Mouse (Mus musculus) embryonic facial prominence, embryonic 15.5 days (tissue): ENCODE data around the gene Dip2c. TPM values are rescaled to one million over a fixed set of nuclear protein-coding genes. Genes with fewer than 3 reads are reported as not detected.
A peak's percentile ranks its signal among the peaks of the same experiment; 100 is the strongest.

Experiments used
- ATAC-seq: fragments of 200-750 bp; cut with Nextera tagmentation; 2 replicates; pipeline ENCODE4 v1.8.0; 2017; ENCODE audit warnings: low read depth, moderate TSS enrichment; ENCODE audit not compliant: insufficient number of reproducible peaks, low FRiP score, low TSS enrichment
- H3K27ac ChIP-seq: fragments of 300-500 bp; sonication (generic); replicated peaks from 2 replicates; pipeline ENCODE4 v1.5.1; 2015; ENCODE audit warnings: mild to moderate bottlenecking, inconsistent platforms
- H3K27me3 ChIP-seq: fragments of 300-500 bp; sonication (generic); 2 replicates; pipeline ENCODE4 v1.6.1; 2015; ENCODE audit warnings: inconsistent platforms
- H3K36me3 ChIP-seq: fragments of 300-500 bp; sonication (generic); 2 replicates; pipeline ENCODE4 v1.6.1; 2015; ENCODE audit warnings: mild to moderate bottlenecking, inconsistent platforms
- H3K4me1 ChIP-seq: fragments of 300-500 bp; sonication (generic); 2 replicates; pipeline ENCODE4 v1.6.1; 2015; ENCODE audit warnings: inconsistent platforms
- H3K4me2 ChIP-seq: fragments of 300-500 bp; sonication (generic); replicated peaks from 2 replicates; pipeline ENCODE4 v1.6.1; 2015; ENCODE audit warnings: mild to moderate bottlenecking, inconsistent platforms
- H3K4me3 ChIP-seq: fragments of 300-500 bp; sonication (generic); replicated peaks from 2 replicates; pipeline ENCODE4 v1.5.1; 2015; ENCODE audit warnings: mild to moderate bottlenecking, inconsistent platforms
- H3K9ac ChIP-seq: fragments of 300-500 bp; sonication (generic); 2 replicates; pipeline ENCODE4 v1.6.1; 2015; ENCODE audit warnings: inconsistent platforms
- H3K9me3 ChIP-seq: fragments of 300-500 bp; sonication (generic); replicated peaks from 2 replicates; pipeline ENCODE4 v1.6.1; 2016; ENCODE audit warnings: inconsistent platforms
- WGBS: fragments of 180-500 bp; shearing (Covaris S2); methylation state at CpG from one replicate; pipeline ENCODE4 v1.1.7; 2015; 5-methylcytosine and 5-hydroxymethylcytosine counted together
- polyA plus RNA-seq: library from polyadenylated mRNA; unstranded; fragments of >200 nt; fragmentation: Nextera tagmentation; extraction: Ambion mirVana; gene quantifications from 2 replicates; pipeline ENCODE4 v1.2.1, GENCODE M21; 2015

Dip2c gene
- polyA plus RNA-seq, 1 experiment from 2014 or later, result 6.3 TPM

GRCm38 (mm10) chr13:9454426-9455177 is 178.3 kb downstream of the Dip2c start:
- Histone ChIP-seq H3K4me3 (no peak overlapping the region), H3K9me3 (no peaks in the 10 kb centered on the region), H3K27me3 (no peaks in the 10 kb centered on the region), H3K4me1 (no peaks in the 10 kb centered on the region; the same call in 1 of the 2 replicates), H3K9ac (no peak overlapping the region), H3K36me3 (no peaks in the 10 kb centered on the region), H3K4me2 (no peak overlapping the region), H3K27ac (no peak overlapping the region)
- 52% methylated on average over 4 of the region's 4 CpGs for WGBS
- no peak for ATAC-seq

GRCm38 (mm10) chr13:9455979-9456378 is 179.7 kb downstream of the Dip2c start:
- WGBS, result 49% methylated on average over 1 of the region's 1 CpGs
- no peak overlapping the region for H3K4me3 ChIP-seq
- no peaks in the 10 kb centered on the region; the same call in 1 of the 2 replicates for H3K4me1 ChIP-seq
- no peak overlapping the region for H3K4me2 ChIP-seq
- no peaks in the 10 kb centered on the region for H3K27me3 ChIP-seq
- H3K36me3 ChIP-seq, result no peaks in the 10 kb centered on the region
- H3K9me3 ChIP-seq, result no peaks in the 10 kb centered on the region
- H3K27ac ChIP-seq, result no peak overlapping the region
- no peak for ATAC-seq
- no peak overlapping the region for H3K9ac ChIP-seq

GRCm38 (mm10) chr13:9457420-9458308 is 181.3 kb downstream of the Dip2c start:
- WGBS, result 84% methylated on average over 8 of the region's 8 CpGs
- Histone ChIP-seq H3K4me3 (no peak overlapping the region), H3K9ac (no peak overlapping the region), H3K27me3 (no peaks in the 10 kb centered on the region), H3K36me3 (no peaks in the 10 kb centered on the region), H3K9me3 (no peaks in the 10 kb centered on the region), H3K27ac (no peak overlapping the region), H3K4me2 (no peak overlapping the region), H3K4me1 (no peaks in the 10 kb centered on the region)
- ATAC-seq, result no peak

DNA sequence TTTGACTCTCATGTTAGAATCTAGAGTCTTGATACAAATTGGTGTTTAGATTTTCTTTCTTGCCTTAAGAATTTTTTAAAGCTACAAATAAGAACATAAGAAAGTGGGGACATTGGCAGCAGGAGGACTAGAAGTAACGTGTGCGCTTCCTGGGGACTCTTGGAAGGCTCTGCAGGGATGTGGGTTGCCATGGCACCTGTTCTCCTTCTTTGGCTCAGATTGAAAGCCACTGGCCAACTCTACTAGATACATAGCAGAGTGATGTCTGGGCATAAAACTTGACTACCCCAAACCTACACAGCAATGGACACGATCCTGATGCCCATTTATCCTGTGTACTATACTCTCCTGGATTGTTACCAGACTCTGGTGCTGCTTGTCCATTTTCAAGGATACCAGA is 188.1 kb downstream of the Dip2c start:
- 95% methylated on average over 3 of the region's 3 CpGs for WGBS
- Histone ChIP-seq H3K4me1 (no peaks in the 10 kb centered on the region), H3K9me3 (no peaks in the 10 kb centered on the region), H3K27me3 (no peaks in the 10 kb centered on the region), H3K4me3 (no peak overlapping the region), H3K4me2 (no peak overlapping the region), H3K27ac (no peak overlapping the region), H3K36me3 (no peaks in the 10 kb centered on the region), H3K9ac (no peak overlapping the region)
- ATAC-seq, result no peak

DNA sequence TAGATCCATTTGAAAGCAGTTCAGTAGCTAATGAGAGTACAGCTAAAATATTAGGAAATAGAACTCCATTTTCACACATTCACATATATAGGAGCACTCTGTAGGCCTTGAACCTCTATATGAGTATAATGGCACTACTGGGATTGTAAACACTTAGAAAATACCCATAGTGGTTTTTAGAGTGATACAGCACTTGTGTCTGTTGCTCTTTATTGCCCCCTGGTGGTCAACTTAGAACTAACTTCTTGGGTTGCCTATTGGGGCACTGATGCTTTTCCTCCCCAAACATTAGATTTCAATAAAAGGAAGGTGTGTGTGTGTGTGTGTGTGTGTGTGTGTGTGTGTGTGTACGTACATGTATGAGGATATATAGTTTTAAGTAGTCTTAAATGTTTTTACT is 190.9 kb downstream of the Dip2c start:
- Histone ChIP-seq H3K4me3 (no peak overlapping the region), H3K36me3 (no peaks in the 10 kb centered on the region), H3K27ac (no peak overlapping the region), H3K4me1 (no peaks in the 10 kb centered on the region), H3K27me3 (no peaks in the 10 kb centered on the region), H3K4me2 (no peak overlapping the region), H3K9ac (no peak overlapping the region), H3K9me3 (no peaks in the 10 kb centered on the region)
- ATAC-seq, result no peak
- 41% methylated on average over 1 of the region's 1 CpGs for WGBS

- Histone ChIP-seq H3K9ac (no peak overlapping the region), H3K27ac (no peak overlapping the region), H3K9me3 (no peaks in the 10 kb centered on the region), H3K4me1 (no peaks in the 10 kb centered on the region), H3K27me3 (no peaks in the 10 kb centered on the region), H3K36me3 (no peaks in the 10 kb centered on the region), H3K4me3 (no peak overlapping the region), H3K4me2 (no peak overlapping the region)
- WGBS, result 58% methylated on average over 1 of the region's 1 CpGs
- no peak for ATAC-seq
These were observed 197.1 kb downstream of the Dip2c start for GRCm38 (mm10) chr13:9473383-9473782.

- H3K27me3 ChIP-seq, result no peaks in the 10 kb centered on the region
- H3K4me2 ChIP-seq, result no peak overlapping the region
- H3K27ac ChIP-seq, result no peak overlapping the region
- 75% methylated on average over 1 of the region's 1 CpGs for WGBS
- no peaks in the 10 kb centered on the region for H3K4me1 ChIP-seq
- no peak overlapping the region for H3K4me3 ChIP-seq
- ATAC-seq, result no peak
- no peaks in the 10 kb centered on the region for H3K36me3 ChIP-seq
- no peaks in the 10 kb centered on the region for H3K9me3 ChIP-seq
- H3K9ac ChIP-seq, result no peak overlapping the region
These were observed 205.4 kb downstream of the Dip2c start for GRCm38 (mm10) chr13:9481722-9482121.

GRCm38 (mm10) chr13:9489696-9490095 is 213.4 kb downstream of the Dip2c start:
- no peak overlapping the region for H3K9ac ChIP-seq
- H3K4me1 ChIP-seq, result no peaks in the 10 kb centered on the region; the same call in 1 of the 2 replicates
- H3K9me3 ChIP-seq, result no peaks in the 10 kb centered on the region
- 83% methylated on average over 3 of the region's 3 CpGs for WGBS
- no peak overlapping the region for H3K27ac ChIP-seq
- H3K4me3 ChIP-seq, result no peak overlapping the region
- no peak for ATAC-seq
- H3K4me2 ChIP-seq, result no peak overlapping the region
- no peaks in the 10 kb centered on the region for H3K27me3 ChIP-seq
- H3K36me3 ChIP-seq, result no peaks in the 10 kb centered on the region

DNA sequence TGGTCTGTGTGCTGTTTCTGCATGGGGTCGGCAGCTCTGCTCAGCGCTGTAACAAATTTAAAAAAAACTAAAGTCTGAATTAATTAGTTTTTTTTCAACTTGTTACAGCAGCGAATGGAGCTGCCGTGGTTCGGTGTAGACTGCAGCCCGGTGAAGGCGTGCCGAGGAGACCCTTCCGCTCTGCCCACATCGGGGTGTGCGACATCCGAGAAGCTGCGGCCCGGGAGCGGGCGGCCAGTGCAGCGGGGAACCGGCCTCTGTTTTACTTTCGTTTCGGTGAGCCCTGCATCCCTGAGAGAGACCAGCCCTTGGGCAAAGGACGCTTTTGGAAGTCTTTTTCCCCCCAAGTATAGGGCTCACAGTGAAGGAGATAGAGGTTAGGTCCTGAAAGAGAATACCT is 218.4 kb downstream of the Dip2c start:
- ATAC-seq, result no peak
- WGBS, result 61% methylated on average over 21 of the region's 21 CpGs
- no peak overlapping the region for H3K9ac ChIP-seq

DNA sequence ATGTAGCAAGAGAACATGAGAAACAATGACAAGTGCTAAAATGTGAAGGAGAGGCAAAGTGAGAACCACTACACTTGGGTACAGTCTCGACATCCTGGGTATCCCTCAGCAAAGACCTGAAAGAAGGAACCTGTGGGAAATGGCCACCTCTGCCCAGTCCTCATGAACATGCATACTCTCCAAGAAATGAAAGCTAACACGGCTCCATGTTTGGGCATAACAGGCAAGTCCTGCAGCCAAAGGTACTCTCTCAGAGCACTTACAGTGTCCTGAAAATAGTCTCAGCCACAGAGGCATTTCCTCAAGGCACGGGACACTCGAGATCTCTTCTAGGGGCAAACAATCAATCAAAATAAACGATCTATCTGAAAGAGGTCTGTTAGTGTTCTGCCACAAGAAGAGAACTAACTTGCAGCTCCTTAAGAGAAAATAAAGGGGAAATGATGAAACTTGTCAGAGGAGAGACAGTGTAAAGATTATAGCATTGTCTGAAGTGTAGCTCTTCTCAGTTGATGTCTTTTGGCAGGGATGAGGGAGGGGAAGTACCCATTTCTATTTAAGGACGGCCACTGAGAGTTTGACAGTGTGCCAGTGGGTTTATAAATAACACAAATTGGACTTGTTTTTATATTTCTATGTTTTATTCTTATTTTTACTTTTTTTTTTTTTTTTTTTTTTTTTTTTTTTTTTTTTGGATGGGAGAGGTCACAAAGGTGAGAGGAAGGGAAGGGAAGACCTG is 228.0 kb downstream of the Dip2c start:
- H3K9me3 ChIP-seq, result no peaks in the 10 kb centered on the region
- no peaks in the 10 kb centered on the region for H3K27me3 ChIP-seq
- H3K36me3 ChIP-seq, result no peaks in the 10 kb centered on the region
- no peak for ATAC-seq
- no peaks in the 10 kb centered on the region for H3K4me1 ChIP-seq
- H3K9ac ChIP-seq, result no peak overlapping the region
- 62% methylated on average over 6 of the region's 6 CpGs for WGBS
- H3K4me2 ChIP-seq, result no peak overlapping the region
- H3K4me3 ChIP-seq, result no peak overlapping the region
- H3K27ac ChIP-seq, result no peak overlapping the region

More for the DNA sequence above, 218.4 kb downstream of the Dip2c start:
- Histone ChIP-seq H3K4me3 (peak overlapping the region; percentile 29), H3K27me3 (no peaks in the 10 kb centered on the region), H3K27ac (no peak overlapping the region), H3K4me1 (no peaks in the 10 kb centered on the region; the same call in 1 of the 2 replicates), H3K36me3 (no peaks in the 10 kb centered on the region), H3K4me2 (peak overlapping the region; percentile 35), H3K9me3 (no peaks in the 10 kb centered on the region)

- Histone ChIP-seq H3K27me3 (no peaks in the 10 kb centered on the region), H3K36me3 (no peaks in the 10 kb centered on the region), H3K4me2 (no peak overlapping the region), H3K9me3 (no peaks in the 10 kb centered on the region), H3K4me1 (no peaks in the 10 kb centered on the region), H3K4me3 (no peak overlapping the region), H3K27ac (no peak overlapping the region), H3K9ac (no peak overlapping the region)
- ATAC-seq, result no peak
These were observed 262.2 kb downstream of the Dip2c start for GRCm38 (mm10) chr13:9538556-9538955.
